Mouse (Mus musculus) small intestine, adult 2 months (tissue): ENCODE results near the gene Slc9b2. TPM values are rescaled to one million over a fixed set of nuclear protein-coding genes. Genes with fewer than 3 reads are reported as not detected.

Source experiments
- H3K27ac ChIP-seq: fragments of 200-500 bp; 2 replicates; pipeline ENCODE4 v1.5.1; 2012; ENCODE audit warnings: low read depth, low read length, control low read depth, inconsistent platforms; ENCODE audit not compliant: insufficient read depth
- H3K27me3 ChIP-seq: fragments of 200-500 bp; 2 replicates; pipeline ENCODE4 v1.6.1; 2012; ENCODE audit warnings: mild to moderate bottlenecking, moderate library complexity, low read length, inconsistent platforms; ENCODE audit not compliant: control insufficient read depth, insufficient read depth
- H3K36me3 ChIP-seq: fragments of 200-500 bp; 2 replicates; pipeline ENCODE4 v1.6.1; 2012; ENCODE audit warnings: mild to moderate bottlenecking, low read length, control low read depth, inconsistent platforms; ENCODE audit not compliant: control insufficient read depth, insufficient read depth
- H3K4me1 ChIP-seq: fragments of 200-500 bp; 2 replicates; pipeline ENCODE4 v1.6.1; 2012; ENCODE audit warnings: low read length, inconsistent platforms, mixed read lengths; ENCODE audit not compliant: control insufficient read depth, insufficient read depth, insufficient read length
- H3K4me3 ChIP-seq: fragments of 200-500 bp; 2 replicates; pipeline ENCODE4 v1.5.1; 2012; ENCODE audit warnings: low read depth, mild to moderate bottlenecking, control low read depth, inconsistent platforms, low read length, moderate library complexity
- CTCF ChIP-seq: fragments of 200-500 bp; IDR thresholded peaks from 2 replicates; pipeline ENCODE4 v1.5.1; 2012; ENCODE audit warnings: low read depth, mild to moderate bottlenecking, control low read depth, inconsistent platforms, low read length, moderate library complexity, mixed read lengths; ENCODE audit not compliant: insufficient replicate concordance, insufficient read length; ENCODE audit errors: extremely low read depth
- POLR2A ChIP-seq: fragments of 200-500 bp; IDR thresholded peaks from 2 replicates; pipeline ENCODE4 v1.6.1; 2012; ENCODE audit warnings: low read depth, mild to moderate bottlenecking, control low read depth, inconsistent platforms, low read length, moderate library complexity
- WGBS: fragments of 180-500 bp; shearing (Covaris S2); methylation state at CpG from one replicate; pipeline ENCODE4 v1.1.7; 2018; 5-methylcytosine and 5-hydroxymethylcytosine counted together
- polyA plus RNA-seq: library from polyadenylated mRNA; depleted of rRNA; stranded (reverse); fragments of >200 nt; gene quantifications from 2 replicates; pipeline ENCODE4 v1.2.3, GENCODE M21; 2012; rRNA removed

Slc9b2 gene
- polyA plus RNA-seq, 1 experiment: not detected

- no peaks in the 10 kb centered on the region for H3K36me3 ChIP-seq
- H3K27me3 ChIP-seq: 0 out of 2 replicates have a peak, but pooled peaks cover 2% of the 10 kb centered on the region
- no peaks in the 10 kb centered on the region for H3K4me1 ChIP-seq
- H3K27ac ChIP-seq: no peak overlapping the region
- 86% methylated on average over 4 of the region's 4 CpGs for WGBS
- H3K4me3 ChIP-seq: no peak overlapping the region
- TF ChIP-seq CTCF (no peak), POLR2A (no peak)
Measured at GRCm38 (mm10) chr3:135357394-135357793, 49.9 kb downstream of the Slc9b2 start.

GRCm38 (mm10) chr3:135375836-135376235 lies 68.3 kb downstream of the Slc9b2 start:
- H3K27me3 ChIP-seq: no peaks in the 10 kb centered on the region
- H3K4me3 ChIP-seq: no peak overlapping the region
- WGBS: 84% methylated on average over 3 of the region's 3 CpGs
- no peak for TF ChIP-seq CTCF
- no peak for TF ChIP-seq POLR2A
- H3K27ac ChIP-seq: no peak overlapping the region
- H3K36me3 ChIP-seq: no peaks in the 10 kb centered on the region
- H3K4me1 ChIP-seq: peaks cover 3% of the 10 kb centered on the region

GRCm38 (mm10) chr3:135377445-135377844 lies 69.9 kb downstream of the Slc9b2 start:
- Histone ChIP-seq H3K4me1 (peaks cover 3% of the 10 kb centered on the region), H3K27ac (no peak overlapping the region), H3K36me3 (no peaks in the 10 kb centered on the region), H3K27me3 (no peaks in the 10 kb centered on the region), H3K4me3 (no peak overlapping the region)
- TF ChIP-seq POLR2A (no peak), CTCF (no peak)
- 38% methylated on average over 10 of the region's 10 CpGs for WGBS

GRCm38 (mm10) chr3:135379868-135380267 lies 72.4 kb downstream of the Slc9b2 start:
- Histone ChIP-seq H3K27me3 (no peaks in the 10 kb centered on the region), H3K27ac (no peak overlapping the region), H3K36me3 (no peaks in the 10 kb centered on the region), H3K4me1 (no peaks in the 10 kb centered on the region), H3K4me3 (no peak overlapping the region)
- no peak for TF ChIP-seq POLR2A
- TF ChIP-seq CTCF: no peak
- WGBS: 93% methylated on average over 4 of the region's 4 CpGs

GRCm38 (mm10) chr3:135393186-135393585 lies 85.7 kb downstream of the Slc9b2 start:
- Histone ChIP-seq H3K27ac (no peak overlapping the region), H3K36me3 (no peaks in the 10 kb centered on the region), H3K4me1 (peaks cover 6% of the 10 kb centered on the region; the same call in 1 of the 2 replicates), H3K4me3 (no peak overlapping the region), H3K27me3 (no peaks in the 10 kb centered on the region)
- TF ChIP-seq CTCF: no peak
- TF ChIP-seq POLR2A: no peak
- 73% methylated on average over 6 of the region's 6 CpGs for WGBS

Other genes with a start within 250 kb of the Slc9b2 start
- gene Cenpe, start 95.2 kb upstream of the Slc9b2 start, polyA plus RNA-seq: 0.18 and 0.66 TPM in 2 replicates
- 0.77 and 0.84 TPM in 2 replicates for gene Bdh2, start 26.5 kb upstream of the Slc9b2 start, polyA plus RNA-seq
- not detected in 2 replicates for gene Slc9b1, start 40.3 kb downstream of the Slc9b2 start, polyA plus RNA-seq
- 12.4 and 26.6 TPM in 2 replicates for gene Cisd2, start 116.2 kb downstream of the Slc9b2 start, polyA plus RNA-seq
- gene Ube2d3, start 130.4 kb downstream of the Slc9b2 start, polyA plus RNA-seq: 192 and 259 TPM in 2 replicates
- 2.0 and 2.6 TPM in 2 replicates for gene Manba, start 177.9 kb downstream of the Slc9b2 start, polyA plus RNA-seq